Mouse (Mus musculus) embryonic fibroblast, embryonic 13.5 days (primary cell): ENCODE results near the gene St8sia2.

ENCODE experiments used
- CTCF ChIP-seq: IDR thresholded peaks from 2 replicates; pipeline ENCODE4 v1.5.1; 2011; ENCODE audit warnings: mild to moderate bottlenecking, control low read depth, low read length, moderate library complexity, borderline replicate concordance; ENCODE audit not compliant: insufficient read depth
- POLR2A ChIP-seq: IDR thresholded peaks from 2 replicates; pipeline ENCODE4 v1.6.1; 2011; ENCODE audit warnings: low read depth, mild to moderate bottlenecking, control low read depth, low read length, moderate library complexity

DNA sequence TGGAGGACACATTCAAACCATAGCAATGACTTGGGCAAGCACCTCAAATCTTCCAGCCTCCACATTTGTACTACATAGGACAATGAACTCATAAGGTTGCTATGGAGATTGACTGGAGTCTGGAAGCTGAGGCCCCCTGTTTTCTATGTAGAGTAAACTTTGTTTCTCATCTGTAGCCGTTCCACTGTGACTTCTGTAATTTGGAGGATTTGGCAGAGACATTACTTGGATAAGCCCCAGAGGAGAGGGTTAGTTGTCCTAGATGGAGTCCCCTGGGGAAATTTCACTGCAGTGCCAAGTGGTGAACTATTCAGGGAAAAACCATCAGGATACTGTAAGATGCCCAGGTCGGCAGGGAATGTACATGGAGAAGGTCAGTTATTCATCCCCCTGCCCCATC lies 34.1 kb upstream of the St8sia2 start:
- TF ChIP-seq POLR2A (no peak), CTCF (no peak)
